Mouse (Mus musculus): ENCODE results near the gene C2cd4a. TPM values are rescaled to one million over a fixed set of nuclear protein-coding genes. Genes with fewer than 3 reads are reported as not detected.

The C2cd4a gene
- polyA plus RNA-seq, 1 experiment from 2014 or later, result 0.25 TPM

- no peaks in the 10 kb centered on the region for H3K27me3 ChIP-seq (ENCODE audit: control insufficient read depth, insufficient read depth, low read depth, low read length)
- no peak for ATAC-seq
- H3K36me3 ChIP-seq (ENCODE audit: control insufficient read depth, insufficient read depth, low read length), result 0 out of 2 replicates have a peak, but pooled peaks cover 3% of the 10 kb centered on the region
- H3K4me2 ChIP-seq (ENCODE audit: low read length), result no peak overlapping the region
- H3K9me3 ChIP-seq (replicated peaks; ENCODE audit: control insufficient read depth, low read length, poor library complexity, severe bottlenecking), result no peaks in the 10 kb centered on the region
- no peak overlapping the region for H3K27ac ChIP-seq (ENCODE audit: low read length)
- peaks cover 2% of the 10 kb centered on the region; the same call in 1 of the 2 replicates for H3K4me1 ChIP-seq (ENCODE audit: control insufficient read depth, insufficient read depth, low read length)
- H3K4me3 ChIP-seq (ENCODE audit: low read depth, low read length), result no peak overlapping the region
- WGBS, result 45% methylated on average over 4 of the region's 4 CpGs
- no peak overlapping the region for H3K9ac ChIP-seq (ENCODE audit: low read depth, low read length)
Measured at GRCm38 (mm10) chr9:67864011-67864410, 31.9 kb upstream of the C2cd4a start.

DNA sequence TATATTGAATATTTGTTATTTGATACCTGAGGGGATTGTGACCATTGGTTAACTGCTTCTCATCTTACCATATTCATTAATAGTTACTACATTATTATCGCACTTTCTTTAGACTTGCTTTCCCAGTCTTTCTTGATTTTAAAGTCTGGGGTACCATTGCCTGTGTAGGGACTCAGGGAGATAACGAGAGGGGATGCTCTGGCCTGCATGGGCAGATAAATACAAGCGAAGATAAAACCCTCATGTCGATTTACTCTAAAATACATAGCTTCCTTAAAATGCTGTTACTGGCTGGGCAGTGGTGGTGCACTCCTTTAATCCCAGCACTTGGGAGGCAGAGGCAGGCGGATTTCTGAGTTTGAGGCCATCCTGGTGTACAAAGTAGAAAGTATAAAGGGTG, 31.2 kb upstream of the C2cd4a start:
- H3K4me3 ChIP-seq (ENCODE audit: low read depth, low read length), result no peak overlapping the region
- no peak overlapping the region for H3K4me2 ChIP-seq (ENCODE audit: low read length)
- no peak overlapping the region for H3K27ac ChIP-seq (ENCODE audit: low read length)
- H3K36me3 ChIP-seq (ENCODE audit: control insufficient read depth, insufficient read depth, low read length), result 0 out of 2 replicates have a peak, but pooled peaks cover 3% of the 10 kb centered on the region
- H3K9ac ChIP-seq (ENCODE audit: low read depth, low read length), result no peak overlapping the region
- no peaks in the 10 kb centered on the region for H3K27me3 ChIP-seq (ENCODE audit: control insufficient read depth, insufficient read depth, low read depth, low read length)
- no peak for ATAC-seq
- H3K4me1 ChIP-seq (ENCODE audit: control insufficient read depth, insufficient read depth, low read length), result peaks cover 2% of the 10 kb centered on the region; the same call in 1 of the 2 replicates
- WGBS, result 92% methylated on average over 5 of the region's 5 CpGs
- no peaks in the 10 kb centered on the region for H3K9me3 ChIP-seq (replicated peaks; ENCODE audit: control insufficient read depth, low read length, poor library complexity, severe bottlenecking)

DNA sequence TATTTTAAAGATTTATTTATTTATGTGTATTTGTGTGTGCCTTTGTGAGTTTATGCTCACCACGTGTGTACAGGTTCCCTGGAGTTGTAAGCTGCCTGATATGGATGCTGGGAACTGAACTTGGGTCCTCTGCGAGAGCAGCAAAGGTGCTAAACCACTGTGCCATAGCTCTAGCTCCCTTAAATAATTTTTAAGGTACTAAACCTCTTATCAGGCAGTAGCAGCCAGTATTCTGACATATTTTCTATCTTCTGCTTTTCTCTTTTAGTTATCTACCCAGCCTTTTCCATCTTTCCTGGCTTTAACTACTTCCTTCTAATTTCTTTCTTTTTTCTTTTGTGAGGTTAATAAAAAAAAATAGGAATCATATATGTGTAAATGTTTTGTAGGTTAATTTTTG, 28.1 kb upstream of the C2cd4a start:
- H3K4me1 ChIP-seq (ENCODE audit: control insufficient read depth, insufficient read depth, low read length), result peaks cover 2% of the 10 kb centered on the region; the same call in 1 of the 2 replicates
- ATAC-seq, result no peak
- H3K4me2 ChIP-seq (ENCODE audit: low read length), result no peak overlapping the region
- 85% methylated on average over 2 of the region's 2 CpGs for WGBS
- no peak overlapping the region for H3K27ac ChIP-seq (ENCODE audit: low read length)
- no peak overlapping the region for H3K9ac ChIP-seq (ENCODE audit: low read depth, low read length)
- H3K36me3 ChIP-seq (ENCODE audit: control insufficient read depth, insufficient read depth, low read length), result 0 out of 2 replicates have a peak, but pooled peaks cover 8% of the 10 kb centered on the region
- no peak overlapping the region for H3K4me3 ChIP-seq (ENCODE audit: low read depth, low read length)
- H3K9me3 ChIP-seq (replicated peaks; ENCODE audit: control insufficient read depth, low read length, poor library complexity, severe bottlenecking), result no peaks in the 10 kb centered on the region
- H3K27me3 ChIP-seq (ENCODE audit: control insufficient read depth, insufficient read depth, low read depth, low read length), result no peaks in the 10 kb centered on the region

- WGBS, result 79% methylated on average over 4 of the region's 4 CpGs
- Histone ChIP-seq H3K27ac (ENCODE audit: low read length) (no peak overlapping the region), H3K4me2 (ENCODE audit: low read length) (no peak overlapping the region), H3K27me3 (ENCODE audit: control insufficient read depth, insufficient read depth, low read depth, low read length) (no peaks in the 10 kb centered on the region), H3K4me3 (ENCODE audit: low read depth, low read length) (no peak overlapping the region), H3K36me3 (ENCODE audit: control insufficient read depth, insufficient read depth, low read length) (peaks cover 3% of the 10 kb centered on the region; the same call in 1 of the 2 replicates), H3K9me3 (replicated peaks; ENCODE audit: control insufficient read depth, low read length, poor library complexity, severe bottlenecking) (no peaks in the 10 kb centered on the region), H3K4me1 (ENCODE audit: control insufficient read depth, insufficient read depth, low read length) (no peaks in the 10 kb centered on the region), H3K9ac (ENCODE audit: low read depth, low read length) (no peak overlapping the region)
- ATAC-seq, result no peak
Measured at GRCm38 (mm10) chr9:67851150-67851549, 19.0 kb upstream of the C2cd4a start.

- no peak for ATAC-seq
- no peaks in the 10 kb centered on the region for H3K27me3 ChIP-seq (ENCODE audit: control insufficient read depth, insufficient read depth, low read depth, low read length)
- peaks cover 2% of the 10 kb centered on the region; the same call in 1 of the 2 replicates for H3K36me3 ChIP-seq (ENCODE audit: control insufficient read depth, insufficient read depth, low read length)
- WGBS, result 88% methylated on average over 3 of the region's 3 CpGs
- H3K9me3 ChIP-seq (replicated peaks; ENCODE audit: control insufficient read depth, low read length, poor library complexity, severe bottlenecking), result no peaks in the 10 kb centered on the region
- H3K4me1 ChIP-seq (ENCODE audit: control insufficient read depth, insufficient read depth, low read length), result peaks cover 2% of the 10 kb centered on the region; the same call in 1 of the 2 replicates
- no peak overlapping the region for H3K4me3 ChIP-seq (ENCODE audit: low read depth, low read length)
- H3K4me2 ChIP-seq (ENCODE audit: low read length), result no peak overlapping the region
- H3K27ac ChIP-seq (ENCODE audit: low read length), result no peak overlapping the region
- H3K9ac ChIP-seq (ENCODE audit: low read depth, low read length), result no peak overlapping the region
Measured at GRCm38 (mm10) chr9:67849846-67850245, 17.7 kb upstream of the C2cd4a start.

- Histone ChIP-seq H3K27ac (ENCODE audit: low read length) (no peak overlapping the region), H3K4me1 (ENCODE audit: control insufficient read depth, insufficient read depth, low read length) (peaks cover 2% of the 10 kb centered on the region; the same call in 1 of the 2 replicates), H3K4me3 (ENCODE audit: low read depth, low read length) (no peak overlapping the region), H3K9me3 (replicated peaks; ENCODE audit: control insufficient read depth, low read length, poor library complexity, severe bottlenecking) (no peaks in the 10 kb centered on the region), H3K4me2 (ENCODE audit: low read length) (no peak overlapping the region), H3K36me3 (ENCODE audit: control insufficient read depth, insufficient read depth, low read length) (no peaks in the 10 kb centered on the region), H3K27me3 (ENCODE audit: control insufficient read depth, insufficient read depth, low read depth, low read length) (no peaks in the 10 kb centered on the region), H3K9ac (ENCODE audit: low read depth, low read length) (no peak overlapping the region)
- no peak for ATAC-seq
- WGBS, result 83% methylated on average over 12 of the region's 12 CpGs
Measured at GRCm38 (mm10) chr9:67849397-67849796, 17.3 kb upstream of the C2cd4a start.

DNA sequence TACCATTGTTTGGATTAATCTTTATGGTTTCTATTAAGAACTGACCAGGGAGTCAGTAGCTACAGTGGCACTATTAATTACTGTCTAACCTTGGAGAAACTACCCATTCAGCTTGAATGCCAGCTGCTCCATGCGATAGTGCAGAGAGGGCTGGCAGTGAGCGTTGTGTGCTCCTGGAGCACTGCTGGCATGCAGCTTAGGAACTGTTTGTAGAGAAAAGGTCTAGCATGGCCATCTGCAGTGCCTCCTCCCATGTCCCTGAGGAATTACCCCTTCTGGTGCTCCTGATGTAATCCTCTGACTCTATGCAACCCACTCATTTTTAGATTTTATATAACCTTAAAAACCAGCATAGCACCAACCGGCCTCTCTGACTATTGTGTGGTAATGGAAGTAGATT, 15.5 kb upstream of the C2cd4a start:
- Histone ChIP-seq H3K27ac (ENCODE audit: low read length) (no peak overlapping the region), H3K9me3 (replicated peaks; ENCODE audit: control insufficient read depth, low read length, poor library complexity, severe bottlenecking) (no peaks in the 10 kb centered on the region), H3K9ac (ENCODE audit: low read depth, low read length) (no peak overlapping the region), H3K4me2 (ENCODE audit: low read length) (no peak overlapping the region), H3K27me3 (ENCODE audit: control insufficient read depth, insufficient read depth, low read depth, low read length) (no peaks in the 10 kb centered on the region), H3K36me3 (ENCODE audit: control insufficient read depth, insufficient read depth, low read length) (no peaks in the 10 kb centered on the region), H3K4me3 (ENCODE audit: low read depth, low read length) (no peak overlapping the region), H3K4me1 (ENCODE audit: control insufficient read depth, insufficient read depth, low read length) (peaks cover 2% of the 10 kb centered on the region; the same call in 1 of the 2 replicates)
- WGBS, result 88% methylated on average over 3 of the region's 3 CpGs
- no peak for ATAC-seq

- Histone ChIP-seq H3K9me3 (replicated peaks; ENCODE audit: control insufficient read depth, low read length, poor library complexity, severe bottlenecking) (no peaks in the 10 kb centered on the region), H3K4me2 (ENCODE audit: low read length) (no peak overlapping the region), H3K27me3 (ENCODE audit: control insufficient read depth, insufficient read depth, low read depth, low read length) (no peaks in the 10 kb centered on the region), H3K36me3 (ENCODE audit: control insufficient read depth, insufficient read depth, low read length) (no peaks in the 10 kb centered on the region), H3K27ac (ENCODE audit: low read length) (no peak overlapping the region), H3K4me3 (ENCODE audit: low read depth, low read length) (no peak overlapping the region), H3K9ac (ENCODE audit: low read depth, low read length) (no peak overlapping the region), H3K4me1 (ENCODE audit: control insufficient read depth, insufficient read depth, low read length) (peaks cover 6% of the 10 kb centered on the region)
- no peak for ATAC-seq
- 100% methylated on average over 2 of the region's 2 CpGs for WGBS
Measured at GRCm38 (mm10) chr9:67846089-67846488, 14.0 kb upstream of the C2cd4a start.

GRCm38 (mm10) chr9:67845648-67846047, 13.5 kb upstream of the C2cd4a start:
- 91% methylated on average over 5 of the region's 5 CpGs for WGBS
- Histone ChIP-seq H3K4me2 (ENCODE audit: low read length) (no peak overlapping the region), H3K27ac (ENCODE audit: low read length) (no peak overlapping the region), H3K4me1 (ENCODE audit: control insufficient read depth, insufficient read depth, low read length) (peaks cover 10% of the 10 kb centered on the region), H3K4me3 (ENCODE audit: low read depth, low read length) (no peak overlapping the region), H3K9me3 (replicated peaks; ENCODE audit: control insufficient read depth, low read length, poor library complexity, severe bottlenecking) (no peaks in the 10 kb centered on the region), H3K36me3 (ENCODE audit: control insufficient read depth, insufficient read depth, low read length) (no peaks in the 10 kb centered on the region), H3K9ac (ENCODE audit: low read depth, low read length) (no peak overlapping the region), H3K27me3 (ENCODE audit: control insufficient read depth, insufficient read depth, low read depth, low read length) (no peaks in the 10 kb centered on the region)
- no peak for ATAC-seq
